Mouse (Mus musculus) layer of hippocampus, postnatal 14 days (tissue): ENCODE data around the gene Abcc6. TPM values are rescaled to one million over a fixed set of nuclear protein-coding genes. Genes with fewer than 3 reads are reported as not detected.
"Not testable (repeated sequence)": the region's sequence is repeated elsewhere in the genome, so short reads cannot be mapped to it uniquely, and the experiment has no call there.

Experiments
- DNase-seq, 2 experiments: peaks; one replicate each; pipeline ENCODE4 v3.0.0; 2021 to 2022; ENCODE audit warnings: low spot score in 2 of 2, mixed read lengths in 1 of 2
- total RNA-seq, 2 experiments: library from RNA; stranded (reverse); gene quantifications; 2 replicates each; pipeline ENCODE4 v1.2.3; 2021

Gene Abcc6
- total RNA-seq, 2 experiments from 2014 or later = 4.3 to 5.9 TPM

DNA sequence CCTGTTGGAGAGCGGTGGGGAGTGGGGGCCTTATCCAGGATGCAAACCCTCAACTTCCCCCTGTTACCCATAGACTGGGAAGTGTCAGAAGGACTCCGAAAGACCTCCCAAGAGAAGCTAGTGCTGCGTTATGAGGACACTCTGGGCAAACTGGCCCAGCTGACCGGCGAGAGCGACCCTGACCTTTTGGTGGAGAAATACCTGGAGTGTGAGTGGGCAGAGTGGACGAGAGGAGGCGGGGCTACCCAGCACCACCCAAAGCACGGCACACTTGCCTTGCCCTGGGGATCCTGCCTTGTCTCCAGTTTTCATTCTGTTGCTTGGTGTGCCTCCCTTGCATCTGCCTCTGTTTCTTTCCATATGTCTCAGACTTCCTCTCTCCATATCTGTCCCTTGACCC lies 88.1 kb downstream of the Abcc6 start:
- DNase-seq = no peak

DNA sequence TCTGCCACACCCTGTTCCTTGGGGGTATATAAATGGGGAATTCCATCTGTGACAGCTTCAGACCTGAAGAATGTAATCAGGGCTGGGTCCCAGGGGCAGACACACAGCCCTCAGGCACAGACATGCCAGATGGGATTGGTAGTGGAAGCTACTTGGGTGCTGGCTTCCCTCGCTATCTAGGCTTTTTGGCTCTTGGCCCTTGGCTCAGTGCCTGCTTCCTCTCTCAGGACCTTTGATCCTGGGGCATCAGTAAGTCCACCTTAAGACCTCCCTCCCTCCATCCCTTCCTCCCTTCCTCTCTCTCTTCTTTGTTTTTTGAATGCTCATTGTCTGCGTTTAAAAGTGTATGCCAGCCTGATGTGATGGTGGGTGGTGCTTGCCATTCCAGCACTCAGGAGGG lies 90.3 kb downstream of the Abcc6 start:
- no peak for DNase-seq

DNA sequence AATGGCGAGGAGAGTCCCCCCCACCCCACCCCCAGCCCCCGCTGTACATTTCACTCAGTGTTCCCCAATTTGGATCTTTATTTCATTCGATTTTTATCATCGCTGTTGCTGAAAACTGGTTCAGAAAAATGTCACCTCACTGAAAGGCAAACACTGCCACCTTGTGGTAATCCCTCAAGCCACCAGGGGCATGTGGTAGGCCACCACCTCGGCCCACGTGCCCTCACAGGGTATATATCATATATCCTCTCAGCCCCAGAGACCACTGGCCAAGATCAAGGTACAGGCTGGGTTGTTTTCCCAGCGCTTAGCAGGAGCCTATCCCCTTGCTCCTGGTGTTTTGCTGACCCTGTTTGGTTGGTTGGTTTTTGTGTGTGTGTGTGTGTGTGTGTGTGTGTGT lies 95.0 kb downstream of the Abcc6 start:
- DNase-seq = peak; percentile 51 to 58

DNA sequence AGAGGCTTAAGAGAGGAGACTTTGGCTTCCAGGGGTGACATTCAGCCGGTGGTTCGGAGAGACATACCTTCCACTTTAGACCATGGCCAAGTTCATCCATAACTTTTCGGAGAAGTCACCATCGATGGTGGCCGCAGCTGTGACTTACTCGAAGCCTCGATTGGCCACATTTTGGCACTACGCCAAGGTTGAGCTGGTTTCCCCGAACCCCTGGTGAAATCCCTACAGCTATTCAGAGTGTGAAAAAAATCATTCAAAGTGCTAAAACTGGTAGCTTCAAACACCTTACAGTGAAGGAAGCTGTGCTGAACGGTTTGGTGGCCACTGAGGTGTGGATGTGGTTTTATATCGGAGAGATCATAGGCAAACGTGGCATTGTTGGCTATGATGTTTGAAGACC lies 96.3 kb downstream of the Abcc6 start:
- not testable (repeated sequence) for DNase-seq

DNA sequence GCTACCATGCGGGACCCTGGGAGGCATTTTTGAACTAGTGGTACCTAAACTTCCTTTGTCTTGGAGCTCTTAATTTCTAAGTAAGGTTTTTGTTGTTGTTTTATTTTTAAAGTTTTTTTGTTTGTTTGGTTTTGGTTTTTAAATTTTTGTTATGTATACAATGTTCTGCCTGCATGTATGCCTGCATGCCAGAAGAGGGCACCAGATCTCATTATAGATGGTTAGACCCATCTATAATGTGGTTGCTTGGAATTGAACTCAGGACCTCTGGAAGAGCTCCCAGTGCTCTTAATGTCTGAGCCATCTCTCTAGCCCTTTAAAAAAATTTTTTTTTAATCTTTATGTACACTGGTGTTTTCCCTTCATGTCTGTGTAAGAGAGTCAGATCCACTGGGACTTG lies 100.4 kb downstream of the Abcc6 start:
- no peak for DNase-seq

DNA sequence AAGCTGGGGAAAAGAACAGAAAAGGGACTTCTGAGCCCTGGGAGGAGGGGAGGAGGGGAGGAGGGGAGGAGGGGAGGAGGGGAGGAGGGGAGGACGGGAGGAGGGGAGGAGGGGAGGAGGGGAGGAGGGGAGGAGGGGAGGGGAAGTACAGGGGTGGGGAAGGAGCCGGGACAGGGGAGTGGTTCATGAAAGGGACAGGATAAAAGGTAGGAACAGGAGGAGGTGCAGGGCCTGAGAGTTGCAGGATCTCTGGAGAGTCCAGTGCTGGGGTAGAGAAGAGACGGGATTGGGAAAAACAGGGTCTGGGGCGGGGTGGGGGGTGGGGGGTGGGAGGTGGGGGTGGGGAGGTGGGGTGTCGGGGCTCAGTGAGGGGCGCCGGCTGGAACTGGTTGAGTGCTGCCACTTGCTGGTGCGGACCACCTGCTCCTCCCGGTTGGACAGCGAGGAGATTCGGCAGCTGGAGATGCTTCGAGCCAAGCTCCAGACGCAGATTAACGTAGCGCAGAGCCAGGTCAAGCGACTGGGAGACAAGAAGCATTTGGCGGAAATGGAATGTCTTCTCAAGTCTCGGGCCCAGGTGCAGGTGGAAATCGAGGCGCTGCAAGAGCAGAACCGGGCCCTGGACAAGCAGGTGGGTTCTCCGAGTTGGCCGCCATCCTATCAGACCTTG lies 101.3 kb downstream of the Abcc6 start:
- DNase-seq = no peak

DNA sequence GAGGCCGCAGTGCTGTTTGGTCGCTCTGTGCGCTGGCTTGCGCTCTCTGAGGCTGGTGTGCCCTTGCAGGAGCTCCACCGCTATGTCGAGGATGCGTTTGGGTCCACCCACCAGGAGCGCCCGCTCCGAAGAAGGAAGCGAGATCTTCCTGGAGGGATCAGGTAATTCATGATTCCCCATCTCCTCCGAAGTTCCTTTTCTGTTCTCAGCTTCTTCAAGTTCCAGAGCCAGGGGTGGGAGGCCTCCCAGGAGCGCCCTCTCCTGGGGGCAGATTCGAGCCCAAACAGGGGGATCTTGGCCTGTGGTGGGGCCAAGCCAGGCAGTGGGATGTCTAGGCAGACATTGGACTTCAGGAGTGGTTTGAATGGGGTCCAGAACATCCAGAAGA lies 105.7 kb downstream of the Abcc6 start:
- DNase-seq = no peak

DNA sequence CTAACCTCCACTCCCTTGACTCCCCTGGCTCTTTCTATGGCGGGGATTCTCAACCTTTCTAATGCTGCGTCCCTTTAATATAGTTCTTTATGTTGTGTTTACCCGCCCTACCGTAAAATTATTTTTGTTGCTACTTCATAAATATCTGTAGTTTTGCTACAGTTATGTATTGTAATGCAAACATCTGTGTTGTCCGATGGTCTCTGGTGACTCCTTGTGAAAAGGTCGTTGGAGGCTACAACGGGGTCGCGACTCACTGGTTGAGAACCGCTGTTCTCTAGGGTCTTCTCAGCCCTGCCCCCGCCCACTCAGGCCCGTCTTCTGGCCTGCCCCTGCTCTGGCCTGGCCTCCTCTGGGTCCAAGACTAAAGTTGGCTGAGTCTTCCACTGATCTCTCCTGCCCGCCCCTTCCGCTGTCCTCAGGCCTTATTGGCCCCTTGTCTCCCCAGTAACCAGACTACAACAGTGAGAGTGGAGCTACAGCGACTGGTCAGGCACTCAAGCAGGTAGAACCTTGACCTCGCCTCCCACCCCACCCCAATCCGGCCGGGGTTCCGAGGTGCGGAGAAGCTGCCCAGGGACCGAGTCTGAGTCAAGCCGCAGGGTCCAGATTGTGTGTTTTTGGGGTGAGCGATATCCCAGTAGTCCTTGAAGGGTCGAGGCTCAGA lies 106.2 kb downstream of the Abcc6 start, which contains the start of gene Ccdc114:
Ccdc114 (plus strand) TSS at position 311 of the 667 bp plus-strand sequence.
- peak; percentile 26 to 33 for DNase-seq

DNA sequence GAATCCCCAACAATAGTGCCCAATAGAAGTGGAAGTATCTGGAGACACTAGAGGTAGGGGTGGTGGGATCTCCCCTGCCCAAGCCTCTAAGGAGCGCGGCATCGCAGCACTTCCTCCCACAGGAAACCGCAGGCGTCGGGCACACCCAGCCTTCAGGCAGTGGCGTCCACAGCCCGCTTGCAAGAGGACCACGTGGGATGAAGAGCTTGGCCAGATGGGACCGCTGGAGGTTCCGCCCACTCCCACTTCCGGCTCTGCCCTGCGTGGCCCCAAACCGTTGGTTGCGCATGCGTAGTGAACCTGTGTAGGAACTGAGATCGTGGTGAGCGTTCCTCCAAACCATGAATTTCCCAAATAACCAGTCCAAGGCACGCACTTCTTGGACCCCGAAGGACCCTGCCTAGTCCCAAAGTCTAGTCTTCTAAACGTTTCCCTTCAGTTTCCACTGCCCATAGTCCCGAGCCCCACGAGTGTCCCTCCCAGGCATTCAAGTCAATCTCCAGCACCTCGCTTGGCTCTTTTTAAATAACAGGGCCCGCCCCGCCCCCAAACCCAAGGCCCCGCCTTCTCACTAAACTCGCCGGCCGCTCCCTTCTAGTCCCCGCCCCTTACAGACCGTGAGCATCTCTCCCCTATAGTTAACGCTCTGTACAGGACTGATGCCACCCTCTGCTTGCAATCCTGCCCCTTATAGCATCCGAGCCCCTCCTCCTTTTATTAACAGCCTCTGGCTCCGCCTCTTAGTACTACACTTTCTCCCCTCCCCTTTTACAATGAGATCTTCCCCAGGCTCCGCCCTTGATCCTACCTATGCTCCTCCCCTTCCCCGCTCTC lies 107.0 kb downstream of the Abcc6 start:
- peak; percentile 92 to 95 for DNase-seq

DNA sequence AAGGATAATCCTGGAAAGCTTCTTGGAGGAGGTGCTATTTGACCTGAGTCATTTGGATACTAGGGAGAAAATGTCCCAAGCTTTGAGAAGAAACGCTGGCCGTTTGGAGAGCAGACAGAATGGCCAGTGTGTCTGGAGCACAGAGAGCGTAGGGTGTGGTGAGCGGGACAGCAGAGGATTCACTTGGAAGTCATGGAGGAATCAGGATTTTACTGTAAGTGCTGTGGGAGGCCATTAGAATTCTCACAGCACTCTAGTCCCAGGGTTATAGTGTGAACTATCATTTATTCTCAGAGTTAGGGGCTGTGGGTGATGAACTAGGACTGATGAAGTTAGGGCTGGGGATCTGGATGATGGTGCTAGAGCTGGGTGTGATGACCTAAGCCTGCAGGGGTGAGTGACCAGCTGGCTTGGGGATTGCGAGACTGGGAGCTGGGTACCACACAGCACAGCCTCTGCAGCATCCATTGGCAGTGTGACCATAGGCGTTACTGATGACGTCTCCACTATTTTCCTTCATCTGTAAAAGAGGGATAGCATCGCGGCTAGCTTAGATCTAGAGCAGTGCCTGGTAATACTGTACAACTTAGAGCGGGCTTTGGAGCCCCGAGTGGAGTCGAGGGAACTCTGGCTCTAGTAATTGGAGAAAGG lies 108.0 kb downstream of the Abcc6 start:
- no peak for DNase-seq

DNA sequence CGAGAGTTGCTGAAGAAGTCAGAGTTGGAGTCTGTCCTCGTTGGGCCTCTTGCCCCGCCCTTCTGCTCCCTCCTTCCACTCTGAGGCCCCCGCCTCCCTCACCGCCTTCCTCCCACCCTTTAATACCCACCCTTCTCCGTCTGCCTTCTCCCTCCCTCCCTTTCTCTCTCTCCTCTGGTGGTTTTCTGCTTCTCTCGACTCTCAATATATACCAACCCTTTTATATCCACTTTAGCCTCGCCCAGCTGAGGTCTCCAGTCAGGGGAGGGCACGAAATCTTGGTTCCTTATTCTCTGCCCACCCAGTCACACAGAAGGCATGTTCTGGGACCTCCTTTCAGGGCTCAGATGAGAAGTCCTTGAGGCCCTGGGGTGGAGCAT lies 108.9 kb downstream of the Abcc6 start, which contains the start of gene Emp3:
Emp3 (minus strand) TSS at position 163 of the 380 bp plus-strand sequence.
- no peak for DNase-seq

DNA sequence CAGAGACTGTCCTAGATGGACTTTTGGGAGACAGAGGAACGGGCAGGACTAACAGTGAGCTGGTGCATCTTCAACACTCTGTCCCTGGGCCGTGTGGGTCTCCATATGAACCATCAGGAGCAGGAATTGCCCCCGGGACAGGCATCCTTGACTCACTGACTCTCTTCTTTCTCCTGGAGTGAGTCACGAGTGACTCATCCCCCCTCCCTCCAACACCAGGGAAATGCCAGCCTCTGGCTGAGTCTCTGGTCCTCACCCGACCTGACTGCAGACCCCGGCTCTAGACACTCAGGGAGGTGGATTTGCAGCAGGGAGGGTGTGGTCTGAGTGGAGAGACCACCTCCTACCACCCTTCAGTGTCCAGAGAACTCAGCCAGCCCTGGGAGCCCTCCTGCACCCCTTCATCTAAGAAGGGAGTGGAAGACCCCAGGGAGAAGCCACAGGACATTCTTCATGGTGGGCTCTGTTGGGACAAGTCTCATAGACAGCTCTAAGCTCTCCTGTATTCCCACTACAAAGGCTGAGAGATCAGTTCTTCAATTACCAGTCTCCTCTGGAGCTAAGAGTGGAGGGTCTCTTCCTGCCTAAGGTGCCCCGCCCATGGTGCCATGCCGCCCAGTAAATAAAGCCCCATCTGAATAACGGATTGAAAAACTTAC lies 109.4 kb downstream of the Abcc6 start:
- no peak for DNase-seq

DNA sequence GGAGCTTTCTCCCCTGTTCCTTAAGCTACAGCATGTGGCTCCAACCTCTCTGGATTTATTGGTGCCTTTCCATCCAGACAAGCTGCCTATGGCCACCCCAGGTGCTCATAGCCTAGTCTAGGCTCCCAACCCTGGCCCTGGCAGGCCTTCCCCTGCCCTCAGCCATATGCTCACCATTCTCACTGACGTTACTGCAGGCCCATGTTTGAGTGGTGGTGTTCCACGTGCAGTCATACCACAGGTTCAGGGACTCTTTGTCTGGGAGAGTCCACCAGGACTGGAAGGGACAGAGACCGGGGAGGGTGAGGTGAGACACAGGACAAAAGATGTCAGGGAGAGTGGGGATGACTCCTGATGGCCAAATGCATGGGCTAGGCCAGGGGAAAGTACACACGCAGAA lies 110.3 kb downstream of the Abcc6 start:
- DNase-seq = no peak

DNA sequence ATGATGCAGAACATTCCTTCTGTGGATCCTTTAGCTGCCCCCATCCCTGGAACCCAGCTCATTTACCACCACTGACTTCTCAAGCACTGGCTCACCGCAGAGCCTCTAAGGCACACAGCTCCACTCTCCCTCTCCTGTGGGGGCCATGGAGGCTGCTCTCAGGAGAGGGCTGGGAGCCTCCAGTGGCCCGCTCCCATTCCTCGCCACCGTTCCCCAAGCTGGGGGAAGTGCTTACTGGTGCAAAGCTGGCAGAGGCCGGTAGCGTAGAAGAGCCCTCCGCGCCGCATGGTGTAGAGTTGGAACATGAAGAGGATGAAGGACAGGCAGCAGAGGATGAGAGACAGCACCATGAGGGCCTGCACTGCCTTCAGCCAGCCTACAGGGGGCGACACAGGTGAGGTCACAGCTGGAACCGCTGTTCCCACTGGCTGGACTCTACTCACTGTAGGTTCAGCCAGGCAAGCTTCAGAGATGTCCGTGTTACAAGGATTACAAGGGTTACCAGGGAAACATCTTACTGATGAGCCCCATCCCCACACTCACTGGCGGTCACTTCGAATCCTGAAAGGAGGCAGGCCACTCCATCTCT lies 110.9 kb downstream of the Abcc6 start:
- no peak for DNase-seq

DNA sequence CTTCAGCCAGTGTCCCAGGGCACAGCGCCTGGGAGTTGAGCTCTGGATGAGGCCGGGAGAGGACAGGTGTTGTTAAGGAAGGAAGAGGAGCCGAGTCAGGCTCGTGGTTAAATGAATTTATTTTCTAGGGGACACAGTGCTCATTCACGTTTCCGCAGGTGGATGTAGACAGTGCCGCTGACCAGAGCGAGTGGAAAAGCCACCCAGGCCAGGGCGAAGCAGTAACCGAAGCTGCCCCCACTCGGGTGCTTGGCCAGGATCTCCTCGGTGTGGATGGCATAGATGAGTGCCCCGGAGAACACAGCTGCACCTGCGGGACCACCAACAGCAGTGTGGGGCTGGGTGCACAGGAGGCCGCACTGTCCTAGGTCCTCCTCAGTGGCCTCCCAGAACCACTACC lies 112.2 kb downstream of the Abcc6 start:
- DNase-seq = no peak

Other genes starting within 250 kb of the Abcc6 start
- gene Lmtk3, start 246.6 kb downstream of the Abcc6 start, total RNA-seq = 100 to 1,000 TPM; 290 to 306 TPM
- 10 to 100 TPM in 1 of 2 experiments, 1 to 10 TPM in 1; 8.7 to 12.0 TPM for gene Sult2b1, start 245.6 kb downstream of the Abcc6 start, total RNA-seq
- gene Cyth2, start 215.7 kb downstream of the Abcc6 start, total RNA-seq = 100 to 1,000 TPM; 174 to 179 TPM
- gene Kcnj14, start 205.5 kb downstream of the Abcc6 start, total RNA-seq = 1 to 10 TPM; 1.6 to 2.1 TPM
- 10 to 100 TPM; 21.2 to 21.9 TPM for gene Grwd1, start 199.4 kb downstream of the Abcc6 start, total RNA-seq
- gene Kdelr1, start 157.5 kb downstream of the Abcc6 start, total RNA-seq = 10 to 100 TPM; 87.5 to 91.6 TPM
- 10 to 100 TPM; 19.7 to 20.4 TPM for gene Grin2d, start 151.9 kb downstream of the Abcc6 start, total RNA-seq
- not detected for gene Syngr4, start 133.6 kb downstream of the Abcc6 start, total RNA-seq
- gene Tmem143, start 133.4 kb downstream of the Abcc6 start, total RNA-seq = 10 to 100 TPM; 20.8 to 25.6 TPM
- gene Emp3, start 108.9 kb downstream of the Abcc6 start, total RNA-seq = 1 to 10 TPM; 1.8 to 2.6 TPM
- gene Ccdc114, start 106.2 kb downstream of the Abcc6 start, total RNA-seq = 1 to 10 TPM; 2.1 to 6.2 TPM
- gene Nomo1, start 3.4 kb upstream of the Abcc6 start, total RNA-seq = 100 to 1,000 TPM; 113 to 118 TPM
- gene Kcnj11, start 70.5 kb upstream of the Abcc6 start, total RNA-seq = 10 to 100 TPM; 19.4 to 21.3 TPM
- gene Abcc8, start 149.7 kb upstream of the Abcc6 start, total RNA-seq = 10 to 100 TPM; 42.7 to 50.9 TPM
- gene Ush1c, start 208.2 kb upstream of the Abcc6 start, total RNA-seq = not detected
- under 1 TPM; 0.10 to 0.12 TPM for gene Otog, start 210.7 kb upstream of the Abcc6 start, total RNA-seq